Mouse (Mus musculus) neutrophil, adult 59 days (primary cell): ENCODE data around the gene Olfr1040. TPM values are rescaled to one million over a fixed set of nuclear protein-coding genes. Genes with fewer than 3 reads are reported as not detected.

Experiments
- total RNA-seq, 2 experiments: library from RNA; stranded (reverse); gene quantifications; 1 replicate in 1 of 2; 2 replicates in 1 of 2; pipeline ENCODE4 v1.2.4; 2023

The Olfr1040 gene
- not detected for total RNA-seq

GRCm38 (mm10) chr2:86146632-86147031, at the start of gene Olfr1040:
Olfr1040 (minus strand) TSS chr2:86146732.

GRCm38 (mm10) chr2:86185583-86185982, 39.1 kb upstream of the Olfr1040 start, which contains the start of gene Olfr52:
Olfr52 (minus strand) TSS chr2:86185683.

GRCm38 (mm10) chr2:86177720-86178119, 31.2 kb upstream of the Olfr1040 start, which contains the start of gene Olfr1044:
Olfr1044 (minus strand) TSS chr2:86177820.

GRCm38 (mm10) chr2:86167422-86167821, 20.9 kb upstream of the Olfr1040 start, which contains the start of gene Olfr1043:
Olfr1043 (minus strand) TSS chr2:86167522.

GRCm38 (mm10) chr2:86161738-86162137, 15.2 kb upstream of the Olfr1040 start, which contains the start of gene Olfr1042:
Olfr1042 (minus strand) TSS chr2:86161838.

GRCm38 (mm10) chr2:86135828-86136227, 10.7 kb downstream of the Olfr1040 start, which contains the start of gene Olfr1039:
Olfr1039 (minus strand) TSS chr2:86135928.

Other genes starting within 250 kb of the Olfr1040 start
- gene Olfr1024, start 241.7 kb downstream of the Olfr1040 start, total RNA-seq = not detected
- gene Olfr1025-ps1, start 231.5 kb downstream of the Olfr1040 start, total RNA-seq = not detected
- gene Olfr1026, start 225.2 kb downstream of the Olfr1040 start, total RNA-seq = not detected
- not detected for gene Olfr1028, start 196.3 kb downstream of the Olfr1040 start, total RNA-seq
- not detected for gene Olfr1029, start 172.8 kb downstream of the Olfr1040 start, total RNA-seq
- not detected for gene Olfr1030, start 167.5 kb downstream of the Olfr1040 start, total RNA-seq
- not detected for gene Olfr1031, start 156.4 kb downstream of the Olfr1040 start, total RNA-seq
- gene Olfr1032, start 141.2 kb downstream of the Olfr1040 start, total RNA-seq = not detected
- not detected for gene Olfr1033, start 126.1 kb downstream of the Olfr1040 start, total RNA-seq
- gene Olfr1034, start 100.9 kb downstream of the Olfr1040 start, total RNA-seq = not detected
- not detected for gene Olfr1036, start 72.7 kb downstream of the Olfr1040 start, total RNA-seq
- not detected for gene Olfr1037, start 59.3 kb downstream of the Olfr1040 start, total RNA-seq
- not detected for gene Olfr1039, start 10.8 kb downstream of the Olfr1040 start, total RNA-seq
- gene Olfr1042, start 15.1 kb upstream of the Olfr1040 start, total RNA-seq = not detected
- gene Olfr1043, start 20.8 kb upstream of the Olfr1040 start, total RNA-seq = not detected
- not detected for gene Olfr1044, start 31.1 kb upstream of the Olfr1040 start, total RNA-seq
- not detected for gene Olfr52, start 39.0 kb upstream of the Olfr1040 start, total RNA-seq
- not detected for gene Olfr1045, start 56.3 kb upstream of the Olfr1040 start, total RNA-seq
- gene Olfr1046, start 72.6 kb upstream of the Olfr1040 start, total RNA-seq = not detected
- not detected for gene Olfr1047, start 84.7 kb upstream of the Olfr1040 start, total RNA-seq
- not detected for gene Olfr1048, start 93.6 kb upstream of the Olfr1040 start, total RNA-seq
- gene Olfr1049, start 111.6 kb upstream of the Olfr1040 start, total RNA-seq = not detected
- gene Olfr1051, start 132.4 kb upstream of the Olfr1040 start, total RNA-seq = not detected
- gene Olfr1052, start 145.7 kb upstream of the Olfr1040 start, total RNA-seq = not detected
- not detected for gene Olfr1053, start 168.6 kb upstream of the Olfr1040 start, total RNA-seq
- not detected for gene Olfr1054, start 188.7 kb upstream of the Olfr1040 start, total RNA-seq
- not detected for gene Olfr1055, start 203.6 kb upstream of the Olfr1040 start, total RNA-seq
- gene Olfr1056, start 215.7 kb upstream of the Olfr1040 start, total RNA-seq = not detected
- gene Olfr1057, start 231.7 kb upstream of the Olfr1040 start, total RNA-seq = not detected
- gene Olfr1058, start 241.8 kb upstream of the Olfr1040 start, total RNA-seq = not detected